ENCODE assay signal across 8 mouse cellular contexts in the genomic region with DNA sequence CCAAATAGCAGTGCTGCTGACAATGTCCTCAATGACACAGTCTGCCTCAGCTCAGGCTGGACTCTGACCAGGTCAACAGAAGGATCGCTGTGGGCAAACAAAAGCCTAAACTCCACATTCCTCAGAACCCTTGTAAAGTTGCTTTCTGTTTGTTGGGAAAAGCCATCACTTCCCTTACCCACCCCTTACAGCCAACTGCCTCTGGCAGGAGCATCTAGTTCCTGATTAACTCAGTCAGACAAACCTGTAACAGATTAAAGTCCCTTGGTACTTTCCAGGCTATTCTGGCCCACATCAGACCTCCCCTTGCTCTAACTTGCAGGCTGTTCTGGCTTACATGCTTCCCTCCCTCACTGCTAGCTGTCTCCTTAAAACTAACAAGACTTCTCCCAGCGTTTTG.
A peak's percentile ranks its signal among the peaks of the same experiment; 100 is the strongest.
DNase-seq lines count a peak whose midpoint lies in the region; ATAC-seq and TF ChIP-seq lines count a peak whose summit lies in the region.

No protein-coding gene starts in this region.

- intact Hi-C loops in left cerebral cortex, postnatal 10 days (cut with DNase I), result no loop called here

- no peak for DNase-seq in spleen, adult 2 months (ENCODE audit: low read depth in 1 of 2, low spot score in 2 of 2)
- DNase-seq in spleen, postnatal 10 days (ENCODE audit: low spot score in 2 of 2), result no peak
- no peak for DNase-seq in liver, embryonic 11.5 days (ENCODE audit: low spot score)
- no peak for DNase-seq in left cerebral cortex, postnatal 10 days (ENCODE audit: extremely low spot score in 1 of 2, low spot score in 2 of 2)
- no peak for DNase-seq in adrenal gland, postnatal 10 days
- DNase-seq in thymus, postnatal 36 days, result no peak

- H3K9ac ChIP-seq in intestine, embryonic 15.5 days, result no peak overlapping the region
- H3K9ac ChIP-seq in liver, embryonic 11.5 days (ENCODE audit: low read depth, low read length), result no peak overlapping the region

- TF ChIP-seq CTCF in spleen, adult 2 months (IDR thresholded peaks at IDR 0.05; ENCODE audit: extremely low read depth, insufficient read depth, insufficient read length, insufficient replicate concordance), result no peak

- 43% methylated on average over 2 of the region's 2 CpGs for WGBS in spleen, adult 2 months
- 17% methylated on average over 2 of the region's 2 CpGs for WGBS in intestine, embryonic 15.5 days
- 32% methylated on average over 2 of the region's 2 CpGs for WGBS in liver, embryonic 11.5 days

- H3K27ac ChIP-seq in spleen, adult 2 months (ENCODE audit: insufficient read depth, low read length), result 0 out of 2 replicates have a peak overlapping the region, but pooled peaks have one; percentile 17
- 0 out of 2 replicates have a peak overlapping the region, but pooled peaks have one; percentile 8 for H3K27ac ChIP-seq in intestine, embryonic 15.5 days
- H3K27ac ChIP-seq in liver, embryonic 11.5 days (ENCODE audit: low read depth, low read length), result peak overlapping the region; percentile 68

- no peaks in the 10 kb centered on the region for H3K36me3 ChIP-seq in spleen, adult 2 months (ENCODE audit: control insufficient read depth, insufficient read depth, low read length)
- H3K36me3 ChIP-seq in intestine, embryonic 15.5 days, result no peaks in the 10 kb centered on the region
- H3K36me3 ChIP-seq in liver, embryonic 11.5 days (ENCODE audit: control insufficient read depth, insufficient read depth, low read length), result no peaks in the 10 kb centered on the region

- TF ChIP-seq POLR2A in spleen, adult 2 months (IDR thresholded peaks at IDR 0.05; ENCODE audit: low read depth, low read length), result no peak

- peak; percentile 86 for ATAC-seq in intestine, embryonic 15.5 days
- peak; percentile 43; the same call in 1 of the 2 replicates for ATAC-seq in liver, embryonic 11.5 days (replicated peaks; ENCODE audit: low FRiP score)
- no peak for ATAC-seq in inflammation-experienced regulatory T-cells, adult 6 months

- no peak overlapping the region for H3K4me3 ChIP-seq in spleen, adult 2 months (ENCODE audit: extremely low read depth, insufficient read depth, insufficient read length)
- H3K4me3 ChIP-seq in intestine, embryonic 15.5 days (replicated peaks), result no peak overlapping the region
- H3K4me3 ChIP-seq in liver, embryonic 11.5 days (ENCODE audit: low read depth, low read length), result no peak overlapping the region

- no peaks in the 10 kb centered on the region for H3K27me3 ChIP-seq in spleen, adult 2 months (ENCODE audit: control insufficient read depth, insufficient read depth, low read length)
- no peaks in the 10 kb centered on the region for H3K27me3 ChIP-seq in intestine, embryonic 15.5 days (replicated peaks)
- H3K27me3 ChIP-seq in liver, embryonic 11.5 days (replicated peaks; ENCODE audit: control insufficient read depth, insufficient read depth, low read length), result no peaks in the 10 kb centered on the region

- H3K4me2 ChIP-seq in intestine, embryonic 15.5 days (replicated peaks), result no peak overlapping the region
- no peak overlapping the region for H3K4me2 ChIP-seq in liver, embryonic 11.5 days

- no peaks in the 10 kb centered on the region for H3K9me3 ChIP-seq in intestine, embryonic 15.5 days
- no peaks in the 10 kb centered on the region for H3K9me3 ChIP-seq in liver, embryonic 11.5 days (ENCODE audit: control insufficient read depth, low read length)

- H3K4me1 ChIP-seq in spleen, adult 2 months (ENCODE audit: control insufficient read depth, insufficient read depth, insufficient read length), result peaks cover 5% of the 10 kb centered on the region
- H3K4me1 ChIP-seq in intestine, embryonic 15.5 days (replicated peaks), result 0 out of 2 replicates have a peak, but pooled peaks cover 2% of the 10 kb centered on the region
- H3K4me1 ChIP-seq in liver, embryonic 11.5 days (replicated peaks; ENCODE audit: control insufficient read depth, insufficient read depth, low read length), result no peaks in the 10 kb centered on the region; the same call in 1 of the 2 replicates

Comparison
In these comparisons a context has a peak if more than half of its experiments do, and no peak if none do; other contexts are left out.
1. H3K27ac ChIP-seq: peak in every context shown above with its lines; median percentile 68 in liver, embryonic 11.5 days; 17 in spleen, adult 2 months; 8 in intestine, embryonic 15.5 days.